Mouse (Mus musculus) intestine, embryonic 14.5 days (tissue): ENCODE measurements around the gene Ermap. TPM values are rescaled to one million over a fixed set of nuclear protein-coding genes. Genes with fewer than 3 reads are reported as not detected.

ENCODE experiments used
- ATAC-seq: fragments of 200-750 bp; cut with Nextera tagmentation; replicated peaks from 2 replicates; pipeline ENCODE4 v1.8.0; 2017; ENCODE audit warnings: low read depth, moderate number of reproducible peaks, moderate TSS enrichment, moderate library complexity; ENCODE audit not compliant: low FRiP score, low TSS enrichment
- DNase-seq: peaks from one replicate; pipeline ENCODE4 v3.0.0-alpha.2; 2018; ENCODE audit warnings: low spot score
- H3K27ac ChIP-seq: fragments of 300-500 bp; sonication (generic); 2 replicates; pipeline ENCODE4 v1.5.1; 2014; ENCODE audit warnings: low read depth, mild to moderate bottlenecking, control low read depth
- H3K27me3 ChIP-seq: fragments of 300-500 bp; sonication (generic); replicated peaks from 2 replicates; pipeline ENCODE4 v1.6.1; 2014; ENCODE audit warnings: low read length, control low read depth; ENCODE audit not compliant: control insufficient read depth, insufficient read depth
- H3K36me3 ChIP-seq: fragments of 300-500 bp; sonication (generic); 2 replicates; pipeline ENCODE4 v1.6.1; 2014; ENCODE audit warnings: low read length, control low read depth; ENCODE audit not compliant: control insufficient read depth, insufficient read depth
- H3K4me1 ChIP-seq: fragments of 300-500 bp; sonication (generic); replicated peaks from 2 replicates; pipeline ENCODE4 v1.6.1; 2014; ENCODE audit warnings: low read length, control low read depth, mixed read lengths; ENCODE audit not compliant: control insufficient read depth, insufficient read depth
- H3K4me2 ChIP-seq: fragments of 300-500 bp; sonication (generic); 2 replicates; pipeline ENCODE4 v1.6.1; 2014; ENCODE audit warnings: low read length
- H3K4me3 ChIP-seq: fragments of 300-500 bp; sonication (generic); 2 replicates; pipeline ENCODE4 v1.5.1; 2014; ENCODE audit warnings: low read depth, low read length, control low read depth, mixed read lengths
- H3K9ac ChIP-seq: fragments of 300-500 bp; sonication (generic); 2 replicates; pipeline ENCODE4 v1.6.1; 2014; ENCODE audit warnings: mild to moderate bottlenecking, low read length
- H3K9me3 ChIP-seq: fragments of 300-500 bp; sonication (generic); 2 replicates; pipeline ENCODE4 v1.6.1; 2016; ENCODE audit warnings: low read length, control low read depth; ENCODE audit not compliant: control insufficient read depth
- WGBS: fragments of 180-500 bp; shearing (Covaris S2); extraction: QIAGEN DNeasy Blood & Tissue Kit; methylation state at CpG from one replicate; pipeline ENCODE4 v1.1.7; 2014; 5-methylcytosine and 5-hydroxymethylcytosine counted together
- microRNA counts: library from miRNA; unstranded; fragments of <30 nt; microRNA quantifications from one replicate; lab custom pipeline; 2016
- microRNA-seq: library from miRNA; unstranded; fragments of <30 nt; microRNA quantifications from one replicate; pipeline ENCODE4, GENCODE M21; 2016
- polyA plus RNA-seq: library from polyadenylated mRNA; unstranded; fragments of >200 nt; fragmentation: Nextera tagmentation; extraction: Ambion mirVana; gene quantifications from 2 replicates; pipeline ENCODE4 v1.2.1, GENCODE M21; 2014

Ermap gene
- polyA plus RNA-seq, 1 experiment from 2014 or later: 0.42 TPM

GRCm38 (mm10) chr4:119125577-119126270 lies 64.1 kb downstream of the Ermap start:
- peaks cover 78% of the 10 kb centered on the region for H3K36me3 ChIP-seq
- no peak overlapping the region for H3K4me2 ChIP-seq
- no peak overlapping the region for H3K4me3 ChIP-seq
- no peak overlapping the region for H3K27ac ChIP-seq
- 82% methylated on average over 9 of the region's 9 CpGs for WGBS
- H3K9me3 ChIP-seq: no peaks in the 10 kb centered on the region
- no peak for DNase-seq
- H3K27me3 ChIP-seq: no peaks in the 10 kb centered on the region
- H3K4me1 ChIP-seq: no peaks in the 10 kb centered on the region; the same call in none of the 2 replicates
- H3K9ac ChIP-seq: no peak overlapping the region
- ATAC-seq: no peak

MicroRNAs within 50 kb of the gene (microRNA counts, 519-probe panel; counts per million panel counts)
- microRNA mmu-miR-1957 (lab: Ali Mortazavi, UCI): not detected

Small RNA genes within 50 kb of the gene (microRNA-seq; reads per million reads assigned to microRNA genes)
- gene Mir1957a: not detected

Other genes starting within 250 kb of the Ermap start
- not detected in 2 replicates for gene Lao1, start 228.4 kb downstream of the Ermap start, polyA plus RNA-seq
- gene Slc2a1, start 81.3 kb downstream of the Ermap start, polyA plus RNA-seq: 131 and 132 TPM in 2 replicates
- gene Zfp691, start 15.8 kb downstream of the Ermap start, polyA plus RNA-seq: 6.7 and 7.7 TPM in 2 replicates
- 143 and 144 TPM in 2 replicates for gene Svbp, start 5.3 kb upstream of the Ermap start, polyA plus RNA-seq
- gene Tmem269, start 28.2 kb upstream of the Ermap start, polyA plus RNA-seq: not detected in 2 replicates
- gene AU022252, start 42.7 kb upstream of the Ermap start, polyA plus RNA-seq: 27.0 and 28.4 TPM in 2 replicates
- 35.7 and 38.2 TPM in 2 replicates for gene P3h1, start 42.9 kb upstream of the Ermap start, polyA plus RNA-seq
- not detected in 2 replicates for gene Cldn19, start 65.4 kb upstream of the Ermap start, polyA plus RNA-seq
- 678 and 713 TPM in 2 replicates for gene Ybx1, start 104.6 kb upstream of the Ermap start, polyA plus RNA-seq
- gene Ppih, start 130.5 kb upstream of the Ermap start, polyA plus RNA-seq: 106 and 110 TPM in 2 replicates
- 4.1 and 5.1 TPM in 2 replicates for gene Ccdc30, start 225.5 kb upstream of the Ermap start, polyA plus RNA-seq
- 36.5 and 39.8 TPM in 2 replicates for gene Ppcs, start 232.4 kb upstream of the Ermap start, polyA plus RNA-seq
- gene Zmynd12, start 232.8 kb upstream of the Ermap start, polyA plus RNA-seq: 0.12 and 0.28 TPM in 2 replicates